ENCODE assay signal across 8 mouse cellular contexts in the genomic region with DNA sequence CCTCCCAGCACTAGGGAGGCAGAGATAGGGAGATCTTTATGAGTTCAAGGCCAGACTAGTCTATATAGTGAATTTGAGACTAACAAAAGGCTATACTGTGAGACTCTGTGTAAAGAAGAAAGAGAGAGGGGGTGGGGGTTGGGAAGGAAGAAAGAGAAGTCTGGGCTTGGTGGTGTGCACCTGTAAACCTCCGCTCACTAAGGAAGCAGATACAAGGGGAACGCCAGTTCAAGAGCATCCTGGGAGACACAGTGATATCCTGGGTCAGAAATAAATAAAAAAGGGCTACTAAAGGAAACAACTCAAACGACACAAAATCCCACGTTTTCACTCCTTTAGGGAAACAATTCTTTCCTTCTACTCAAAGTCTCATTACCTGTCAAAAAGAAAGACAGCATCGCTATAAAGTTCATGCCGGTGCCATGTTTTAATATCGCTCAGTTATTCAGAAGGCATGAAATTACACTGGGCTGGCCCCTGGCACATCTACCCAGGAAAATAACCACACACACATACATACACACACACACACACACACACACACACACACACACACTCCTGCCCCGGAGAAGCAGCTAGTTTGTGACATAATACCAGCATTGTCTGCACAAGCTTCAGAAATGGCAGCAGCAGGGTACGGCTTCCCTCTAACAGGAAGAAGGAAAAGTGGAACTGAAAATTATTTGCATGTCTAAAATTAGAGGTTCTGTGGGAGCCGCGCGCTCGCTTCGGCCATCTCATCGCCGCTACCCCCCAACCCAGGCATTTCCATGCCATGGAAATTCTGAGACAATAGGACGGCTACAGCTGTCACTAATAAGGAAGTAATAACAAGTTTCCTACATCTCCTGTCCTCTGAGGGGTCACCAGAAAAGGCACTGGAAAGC. TPM values are rescaled to one million over a fixed set of nuclear protein-coding genes. Genes with fewer than 3 reads are reported as not detected.
DNase-seq lines count a peak whose midpoint lies in the region; ATAC-seq and TF ChIP-seq lines count a peak whose summit lies in the region.

No protein-coding gene starts in this region.

- no peak for ATAC-seq in kidney, embryonic 14.5 days (ENCODE audit: low FRiP score, low TSS enrichment)
- no peak for ATAC-seq in kidney, embryonic 16.5 days (ENCODE audit: low FRiP score, low TSS enrichment)
- ATAC-seq in heart, embryonic 14.5 days (ENCODE audit: insufficient number of reproducible peaks, insufficient read depth, low FRiP score, low read depth) = no peak
- no peak for ATAC-seq in lung, embryonic 14.5 days (ENCODE audit: insufficient read depth)
- no peak for ATAC-seq in forebrain, embryonic 12.5 days (ENCODE audit: low FRiP score)

- no peaks in the 10 kb centered on the region for H3K36me3 ChIP-seq in kidney, embryonic 14.5 days (ENCODE audit: control insufficient read depth, insufficient read depth, low read length)
- no peaks in the 10 kb centered on the region for H3K36me3 ChIP-seq in kidney, embryonic 16.5 days (ENCODE audit: insufficient read depth, low read length)
- no peaks in the 10 kb centered on the region for H3K36me3 ChIP-seq in heart, embryonic 14.5 days (ENCODE audit: control insufficient read depth, insufficient read depth, low read length)
- no peaks in the 10 kb centered on the region for H3K36me3 ChIP-seq in lung, embryonic 14.5 days (ENCODE audit: insufficient read depth)
- H3K36me3 ChIP-seq in forebrain, embryonic 12.5 days (replicated peaks) = no peaks in the 10 kb centered on the region

- H3K4me3 ChIP-seq in kidney, embryonic 14.5 days (ENCODE audit: low read length) = no peak overlapping the region
- H3K4me3 ChIP-seq in kidney, embryonic 16.5 days (ENCODE audit: low read length) = no peak overlapping the region
- peak overlapping the region; percentile 15 to 26 for H3K4me3 ChIP-seq in heart, embryonic 14.5 days (ENCODE audit: control insufficient read depth in 1 of 2, insufficient read depth in 1 of 2, low read depth in 1 of 2, low read length in 2 of 2)
- H3K4me3 ChIP-seq in lung, embryonic 14.5 days (ENCODE audit: low read depth, low read length) = no peak overlapping the region
- no peak overlapping the region for H3K4me3 ChIP-seq in forebrain, embryonic 12.5 days (replicated peaks)

- no peak overlapping the region for H3K27ac ChIP-seq in kidney, embryonic 14.5 days (ENCODE audit: low read depth, low read length)
- no peak overlapping the region for H3K27ac ChIP-seq in kidney, embryonic 16.5 days (ENCODE audit: low read length)
- H3K27ac ChIP-seq in heart, embryonic 14.5 days (replicated peaks in 1 of 2; ENCODE audit: control insufficient read depth in 1 of 2, insufficient read depth in 1 of 2, low read depth in 2 of 2, low read length in 2 of 2) = no peak overlapping the region
- no peak overlapping the region for H3K27ac ChIP-seq in lung, embryonic 14.5 days (ENCODE audit: low read depth)
- H3K27ac ChIP-seq in forebrain, embryonic 12.5 days = no peak overlapping the region

- peaks cover 5% of the 10 kb centered on the region; the same call in 1 of the 2 replicates for H3K4me1 ChIP-seq in kidney, embryonic 14.5 days (ENCODE audit: control insufficient read depth, insufficient read depth, low read length)
- H3K4me1 ChIP-seq in kidney, embryonic 16.5 days (ENCODE audit: insufficient read depth, low read length) = peaks cover 19% of the 10 kb centered on the region
- peaks cover 2 to 5% of the 10 kb centered on the region in 2 experiments; a peak in 2 of 4 replicates for H3K4me1 ChIP-seq in heart, embryonic 14.5 days (ENCODE audit: control insufficient read depth in 2 of 2, insufficient read depth in 2 of 2, low read length in 2 of 2)
- H3K4me1 ChIP-seq in lung, embryonic 14.5 days (ENCODE audit: insufficient read depth) = peaks cover under 1% of the 10 kb centered on the region; the same call in 1 of the 2 replicates
- no peaks in the 10 kb centered on the region for H3K4me1 ChIP-seq in forebrain, embryonic 12.5 days

- DNase-seq in brain, embryonic 14.5 days (ENCODE audit: low read depth) = peak; percentile 24
- peak; percentile 45 for DNase-seq in lung, embryonic 14.5 days
- DNase-seq in spleen, postnatal 4 days (ENCODE audit: low spot score in 2 of 2) = peak; percentile 22 to 64
- DNase-seq in yolk sac, embryonic 10.5 days (ENCODE audit: low spot score) = no peak

- WGBS in kidney, embryonic 14.5 days = 70% methylated on average over 17 of the region's 17 CpGs
- 72% methylated on average over 17 of the region's 17 CpGs for WGBS in kidney, embryonic 16.5 days
- WGBS in heart, embryonic 14.5 days = 56% methylated on average over 17 of the region's 17 CpGs
- 69% methylated on average over 17 of the region's 17 CpGs for WGBS in lung, embryonic 14.5 days
- 82% methylated on average over 17 of the region's 17 CpGs for whole genome bisulfite sequencing in forebrain, embryonic 12.5 days

- no peaks in the 10 kb centered on the region for H3K27me3 ChIP-seq in kidney, embryonic 14.5 days (ENCODE audit: control insufficient read depth, insufficient read depth, low read length)
- H3K27me3 ChIP-seq in kidney, embryonic 16.5 days (ENCODE audit: insufficient read depth, low read length) = no peaks in the 10 kb centered on the region
- H3K27me3 ChIP-seq in heart, embryonic 14.5 days (ENCODE audit: control insufficient read depth, insufficient read depth, low read length) = no peaks in the 10 kb centered on the region
- no peaks in the 10 kb centered on the region for H3K27me3 ChIP-seq in lung, embryonic 14.5 days (ENCODE audit: insufficient read depth, low read length)
- H3K27me3 ChIP-seq in forebrain, embryonic 12.5 days = no peaks in the 10 kb centered on the region

- no peaks in the 10 kb centered on the region for H3K9me3 ChIP-seq in kidney, embryonic 14.5 days (ENCODE audit: control insufficient read depth, low read length)
- H3K9me3 ChIP-seq in kidney, embryonic 16.5 days (ENCODE audit: low read length) = no peaks in the 10 kb centered on the region
- no peaks in the 10 kb centered on the region for H3K9me3 ChIP-seq in heart, embryonic 14.5 days (ENCODE audit: control insufficient read depth, low read length)
- H3K9me3 ChIP-seq in lung, embryonic 14.5 days (ENCODE audit: low read depth, low read length) = no peaks in the 10 kb centered on the region
- H3K9me3 ChIP-seq in forebrain, embryonic 12.5 days = no peaks in the 10 kb centered on the region

- TF ChIP-seq POLR2A in brain, embryonic 14.5 days (IDR thresholded peaks at IDR 0.05; ENCODE audit: borderline replicate concordance, extremely low read depth, insufficient read depth, insufficient read length, poor library complexity, severe bottlenecking) = no peak

- no peak for TF ChIP-seq CTCF in brain, embryonic 14.5 days (IDR thresholded peaks at IDR 0.05; ENCODE audit: borderline replicate concordance, extremely low read depth, insufficient read depth, insufficient read length)
- TF ChIP-seq CTCF in lung, embryonic 14.5 days (IDR thresholded peaks at IDR 0.05; ENCODE audit: low read depth) = no peak

- no peak overlapping the region for H3K9ac ChIP-seq in kidney, embryonic 14.5 days (ENCODE audit: low read depth, low read length)
- H3K9ac ChIP-seq in kidney, embryonic 16.5 days (replicated peaks; ENCODE audit: low read length) = no peak overlapping the region
- peak overlapping the region; percentile 2; the same call in 1 of the 2 replicates for H3K9ac ChIP-seq in heart, embryonic 14.5 days (ENCODE audit: low read length)
- no peak overlapping the region for H3K9ac ChIP-seq in lung, embryonic 14.5 days
- H3K9ac ChIP-seq in forebrain, embryonic 12.5 days = no peak overlapping the region

- H3K4me2 ChIP-seq in kidney, embryonic 14.5 days (replicated peaks; ENCODE audit: low read depth, low read length) = 0 out of 2 replicates have a peak overlapping the region, but pooled peaks have one; percentile 11
- no peak overlapping the region for H3K4me2 ChIP-seq in kidney, embryonic 16.5 days (replicated peaks; ENCODE audit: low read depth, low read length)
- H3K4me2 ChIP-seq in heart, embryonic 14.5 days (ENCODE audit: low read length) = peak overlapping the region; percentile 54
- H3K4me2 ChIP-seq in lung, embryonic 14.5 days = peak overlapping the region; percentile 8
- H3K4me2 ChIP-seq in forebrain, embryonic 12.5 days = no peak overlapping the region

RNA-seq across cellular contexts. Expression of a gene that starts 6.6 kb away (rescaled TPM):
- polyA plus RNA-seq in kidney, embryonic 14.5 days (2014; fragmentation: Nextera tagmentation; extraction: Ambion mirVana) = 7.6 and 10.8 TPM in 2 replicates
- polyA plus RNA-seq in kidney, embryonic 16.5 days (2015; fragmentation: Nextera tagmentation; extraction: Ambion mirVana) = 7.0 and 7.4 TPM in 2 replicates
- 6.1 and 11.7 TPM in 2 replicates for polyA plus RNA-seq in brain, embryonic 14.5 days (2012; rRNA removed)
- polyA plus RNA-seq in heart, embryonic 14.5 days (2014; fragmentation: Nextera tagmentation; extraction: Ambion mirVana) = 1.5 and 1.8 TPM in 2 replicates
- 4.9 and 5.4 TPM in 2 replicates for polyA plus RNA-seq in lung, embryonic 14.5 days (2014; fragmentation: Nextera tagmentation; extraction: Ambion mirVana)
- 2.1 and 2.7 TPM in 2 replicates for polyA plus RNA-seq in forebrain, embryonic 12.5 days (2016; fragmentation: Nextera tagmentation; extraction: Ambion mirVana)

Comparison
In these comparisons a context has a peak if more than half of its experiments do, and no peak if none do; other contexts are left out.
1. H3K4me2 ChIP-seq: peak in kidney, embryonic 14.5 days (single experiment), heart, embryonic 14.5 days (single experiment) and lung, embryonic 14.5 days (single experiment); none in kidney, embryonic 16.5 days (single experiment) and forebrain, embryonic 12.5 days (single experiment).
2. H3K4me3 ChIP-seq: peak in heart, embryonic 14.5 days (2 of 2); none in kidney, embryonic 14.5 days (single experiment), kidney, embryonic 16.5 days (single experiment), lung, embryonic 14.5 days (single experiment) and forebrain, embryonic 12.5 days (single experiment).